Mouse (Mus musculus): ENCODE results near the gene Zfp62. TPM values are rescaled to one million over a fixed set of nuclear protein-coding genes. Genes with fewer than 3 reads are reported as not detected.

Gene Zfp62
- polyA plus RNA-seq, 1 experiment from 2014 or later, result 65.4 TPM

DNA sequence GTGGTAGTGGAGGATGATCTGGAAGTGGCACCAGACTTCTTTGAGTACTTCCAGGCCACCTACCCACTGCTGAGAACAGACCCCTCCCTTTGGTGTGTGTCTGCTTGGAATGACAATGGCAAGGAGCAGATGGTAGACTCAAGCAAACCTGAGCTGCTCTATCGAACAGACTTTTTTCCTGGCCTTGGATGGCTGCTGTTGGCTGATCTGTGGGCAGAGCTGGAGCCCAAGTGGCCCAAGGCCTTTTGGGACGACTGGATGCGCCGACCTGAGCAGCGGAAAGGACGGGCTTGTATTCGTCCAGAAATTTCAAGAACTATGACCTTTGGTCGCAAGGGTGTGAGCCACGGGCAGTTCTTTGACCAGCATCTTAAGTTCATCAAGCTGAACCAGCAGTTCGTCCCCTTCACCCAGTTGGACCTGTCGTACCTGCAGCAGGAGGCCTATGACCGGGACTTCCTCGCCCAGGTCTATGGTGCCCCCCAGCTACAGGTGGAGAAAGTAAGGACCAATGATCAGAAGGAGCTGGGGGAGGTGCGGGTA is 58.3 kb downstream of the Zfp62 start:
- H3K4me1 ChIP-seq (ENCODE audit: control insufficient read depth, insufficient read depth, low read length), result no peaks in the 10 kb centered on the region
- H3K4me2 ChIP-seq, result no peak overlapping the region
- H3K9me3 ChIP-seq (ENCODE audit: control insufficient read depth, low read length), result no peaks in the 10 kb centered on the region
- H3K36me3 ChIP-seq (ENCODE audit: control insufficient read depth, insufficient read depth, low read length), result no peaks in the 10 kb centered on the region
- DNase-seq (ENCODE audit: low spot score, missing footprints) (no peak), ATAC-seq (ENCODE audit: low FRiP score) (no peak)
- 91% methylated on average over 14 of the region's 14 CpGs for WGBS
- no peaks in the 10 kb centered on the region for H3K27me3 ChIP-seq (ENCODE audit: control insufficient read depth, insufficient read depth, low read length)
- H3K27ac ChIP-seq (ENCODE audit: low read depth, low read length), result no peak overlapping the region
- no peak overlapping the region for H3K9ac ChIP-seq (ENCODE audit: low read length)
- H3K4me3 ChIP-seq (ENCODE audit: low read depth, low read length), result no peak overlapping the region

DNA sequence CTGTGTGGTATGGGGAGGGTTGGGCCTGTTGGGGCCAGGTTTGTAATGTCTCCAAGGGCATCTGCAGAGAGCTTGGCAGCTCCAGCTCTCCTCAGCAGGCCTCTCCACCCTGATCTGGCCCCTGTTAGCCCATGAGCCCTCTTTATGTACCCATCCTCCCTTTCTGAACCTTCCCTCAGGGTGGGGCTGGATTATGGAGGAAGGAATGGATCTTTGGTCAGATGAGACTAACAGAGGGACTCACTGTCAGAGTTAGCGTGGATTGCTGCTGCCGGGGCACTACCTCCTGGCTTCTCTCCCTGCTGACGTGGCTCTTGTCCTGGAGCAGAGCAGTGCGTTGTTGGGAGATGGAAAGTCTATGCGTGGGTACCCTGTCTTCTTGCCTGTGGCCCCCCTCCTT is 59.2 kb downstream of the Zfp62 start:
- H3K4me1 ChIP-seq (ENCODE audit: control insufficient read depth, insufficient read depth, low read length), result no peaks in the 10 kb centered on the region
- WGBS, result 94% methylated on average over 5 of the region's 5 CpGs
- no peaks in the 10 kb centered on the region for H3K36me3 ChIP-seq (ENCODE audit: control insufficient read depth, insufficient read depth, low read length)
- H3K9ac ChIP-seq (ENCODE audit: low read length), result no peak overlapping the region
- no peaks in the 10 kb centered on the region for H3K27me3 ChIP-seq (ENCODE audit: control insufficient read depth, insufficient read depth, low read length)
- H3K27ac ChIP-seq (ENCODE audit: low read depth, low read length), result no peak overlapping the region
- no peak overlapping the region for H3K4me2 ChIP-seq
- DNase-seq (ENCODE audit: low spot score, missing footprints) (no peak), ATAC-seq (ENCODE audit: low FRiP score) (no peak)
- H3K4me3 ChIP-seq (ENCODE audit: low read depth, low read length), result no peak overlapping the region
- H3K9me3 ChIP-seq (ENCODE audit: control insufficient read depth, low read length), result no peaks in the 10 kb centered on the region

GRCm38 (mm10) chr11:49263149-49263548 is 60.1 kb downstream of the Zfp62 start:
- Histone ChIP-seq H3K36me3 (ENCODE audit: control insufficient read depth, insufficient read depth, low read length) (no peaks in the 10 kb centered on the region), H3K27me3 (ENCODE audit: control insufficient read depth, insufficient read depth, low read length) (no peaks in the 10 kb centered on the region), H3K4me2 (no peak overlapping the region), H3K4me3 (ENCODE audit: low read depth, low read length) (no peak overlapping the region), H3K9me3 (ENCODE audit: control insufficient read depth, low read length) (no peaks in the 10 kb centered on the region), H3K27ac (ENCODE audit: low read depth, low read length) (no peak overlapping the region), H3K9ac (ENCODE audit: low read length) (no peak overlapping the region), H3K4me1 (ENCODE audit: control insufficient read depth, insufficient read depth, low read length) (no peaks in the 10 kb centered on the region)
- no peak for DNase-seq (ENCODE audit: low spot score, missing footprints)
- 92% methylated on average over 6 of the region's 6 CpGs for WGBS
- ATAC-seq (ENCODE audit: low FRiP score), result no peak

DNA sequence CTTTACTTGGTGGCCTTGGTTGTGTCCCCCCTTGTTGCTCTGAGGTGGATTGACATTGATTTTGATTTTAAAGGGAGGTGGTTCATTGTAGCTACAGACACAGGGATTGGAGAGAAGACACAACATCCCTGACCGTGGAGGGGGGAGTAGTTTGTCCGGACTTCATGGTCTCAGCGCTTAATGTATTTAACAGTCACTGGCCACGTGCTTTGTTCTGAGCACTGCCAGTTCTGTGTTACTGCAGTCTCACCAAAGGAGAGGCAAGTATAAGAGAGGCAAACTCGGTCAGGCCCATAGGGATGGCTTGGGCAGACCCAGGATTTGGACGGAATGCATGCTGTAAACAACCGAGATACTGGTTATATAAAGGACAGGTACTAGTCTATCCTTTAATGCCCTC is 61.0 kb downstream of the Zfp62 start:
- Histone ChIP-seq H3K4me2 (no peak overlapping the region), H3K4me1 (ENCODE audit: control insufficient read depth, insufficient read depth, low read length) (no peaks in the 10 kb centered on the region), H3K27me3 (ENCODE audit: control insufficient read depth, insufficient read depth, low read length) (no peaks in the 10 kb centered on the region), H3K27ac (ENCODE audit: low read depth, low read length) (no peak overlapping the region), H3K36me3 (ENCODE audit: control insufficient read depth, insufficient read depth, low read length) (no peaks in the 10 kb centered on the region), H3K4me3 (ENCODE audit: low read depth, low read length) (no peak overlapping the region), H3K9me3 (ENCODE audit: control insufficient read depth, low read length) (no peaks in the 10 kb centered on the region), H3K9ac (ENCODE audit: low read length) (no peak overlapping the region)
- ATAC-seq (ENCODE audit: low FRiP score), result no peak
- no peak for DNase-seq (ENCODE audit: low spot score, missing footprints)
- WGBS, result 88% methylated on average over 7 of the region's 7 CpGs

DNA sequence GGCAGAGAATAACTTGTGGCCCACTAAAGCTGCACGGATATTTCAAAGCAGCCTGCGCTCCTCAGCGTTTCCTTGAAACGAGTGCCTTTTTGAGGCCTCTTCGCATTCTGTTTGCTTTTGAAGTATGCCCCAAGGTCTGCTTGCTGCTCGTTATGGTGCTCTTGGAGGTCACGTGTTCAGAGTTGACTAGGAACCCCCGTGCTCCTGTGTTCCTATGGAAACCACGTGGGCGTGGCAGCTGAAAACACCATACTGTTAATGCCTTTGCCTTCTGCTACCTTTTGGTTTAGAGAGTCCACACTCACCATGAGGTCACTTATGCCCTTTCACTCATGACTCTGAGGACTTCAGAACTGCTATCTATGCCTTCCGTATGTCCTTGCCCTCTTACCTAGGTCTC is 61.5 kb downstream of the Zfp62 start:
- H3K4me3 ChIP-seq (ENCODE audit: low read depth, low read length), result no peak overlapping the region
- H3K9me3 ChIP-seq (ENCODE audit: control insufficient read depth, low read length), result no peaks in the 10 kb centered on the region
- no peaks in the 10 kb centered on the region for H3K36me3 ChIP-seq (ENCODE audit: control insufficient read depth, insufficient read depth, low read length)
- 88% methylated on average over 11 of the region's 11 CpGs for WGBS
- H3K27ac ChIP-seq (ENCODE audit: low read depth, low read length), result no peak overlapping the region
- H3K27me3 ChIP-seq (ENCODE audit: control insufficient read depth, insufficient read depth, low read length), result no peaks in the 10 kb centered on the region
- no peak for DNase-seq (ENCODE audit: low spot score, missing footprints)
- no peak overlapping the region for H3K4me2 ChIP-seq
- H3K9ac ChIP-seq (ENCODE audit: low read length), result no peak overlapping the region
- no peaks in the 10 kb centered on the region for H3K4me1 ChIP-seq (ENCODE audit: control insufficient read depth, insufficient read depth, low read length)
- no peak for ATAC-seq (ENCODE audit: low FRiP score)

DNA sequence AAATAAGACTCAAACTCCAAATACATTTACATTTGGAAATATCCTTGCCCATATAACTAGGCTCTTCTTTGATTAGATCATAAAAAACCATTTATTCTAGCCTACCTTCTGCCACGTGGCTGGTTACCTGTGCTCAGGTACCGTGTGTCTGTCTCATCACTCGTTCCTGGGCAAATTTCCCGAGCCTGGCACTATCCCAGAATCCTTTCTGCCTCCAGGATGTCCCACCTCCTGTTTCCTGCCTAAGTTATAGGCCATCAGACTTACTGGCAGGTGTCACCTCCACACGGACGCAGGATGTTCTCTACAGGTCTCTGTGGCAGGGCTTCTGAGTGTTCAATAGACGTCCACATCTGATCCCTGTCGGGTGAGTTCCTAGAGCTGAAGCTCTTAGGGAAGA is 62.0 kb downstream of the Zfp62 start:
- H3K9ac ChIP-seq (ENCODE audit: low read length), result no peak overlapping the region
- no peak overlapping the region for H3K4me3 ChIP-seq (ENCODE audit: low read depth, low read length)
- no peak for DNase-seq (ENCODE audit: low spot score, missing footprints)
- no peak overlapping the region for H3K27ac ChIP-seq (ENCODE audit: low read depth, low read length)
- H3K9me3 ChIP-seq (ENCODE audit: control insufficient read depth, low read length), result no peaks in the 10 kb centered on the region
- ATAC-seq (ENCODE audit: low FRiP score), result no peak
- no peaks in the 10 kb centered on the region for H3K4me1 ChIP-seq (ENCODE audit: control insufficient read depth, insufficient read depth, low read length)
- H3K36me3 ChIP-seq (ENCODE audit: control insufficient read depth, insufficient read depth, low read length), result no peaks in the 10 kb centered on the region
- 85% methylated on average over 8 of the region's 8 CpGs for WGBS
- H3K4me2 ChIP-seq, result no peak overlapping the region
- no peaks in the 10 kb centered on the region for H3K27me3 ChIP-seq (ENCODE audit: control insufficient read depth, insufficient read depth, low read length)

- no peak overlapping the region for H3K27ac ChIP-seq (ENCODE audit: low read depth, low read length)
- 85% methylated on average over 6 of the region's 6 CpGs for WGBS
- H3K36me3 ChIP-seq (ENCODE audit: control insufficient read depth, insufficient read depth, low read length), result no peaks in the 10 kb centered on the region
- H3K9me3 ChIP-seq (ENCODE audit: control insufficient read depth, low read length), result no peaks in the 10 kb centered on the region
- H3K4me1 ChIP-seq (ENCODE audit: control insufficient read depth, insufficient read depth, low read length), result no peaks in the 10 kb centered on the region
- no peak overlapping the region for H3K4me2 ChIP-seq
- no peak for DNase-seq (ENCODE audit: low spot score, missing footprints)
- no peak overlapping the region for H3K9ac ChIP-seq (ENCODE audit: low read length)
- H3K4me3 ChIP-seq (ENCODE audit: low read depth, low read length), result no peak overlapping the region
- H3K27me3 ChIP-seq (ENCODE audit: control insufficient read depth, insufficient read depth, low read length), result no peaks in the 10 kb centered on the region
- ATAC-seq (ENCODE audit: low FRiP score), result no peak
These were observed 63.6 kb downstream of the Zfp62 start for GRCm38 (mm10) chr11:49266671-49267070.

DNA sequence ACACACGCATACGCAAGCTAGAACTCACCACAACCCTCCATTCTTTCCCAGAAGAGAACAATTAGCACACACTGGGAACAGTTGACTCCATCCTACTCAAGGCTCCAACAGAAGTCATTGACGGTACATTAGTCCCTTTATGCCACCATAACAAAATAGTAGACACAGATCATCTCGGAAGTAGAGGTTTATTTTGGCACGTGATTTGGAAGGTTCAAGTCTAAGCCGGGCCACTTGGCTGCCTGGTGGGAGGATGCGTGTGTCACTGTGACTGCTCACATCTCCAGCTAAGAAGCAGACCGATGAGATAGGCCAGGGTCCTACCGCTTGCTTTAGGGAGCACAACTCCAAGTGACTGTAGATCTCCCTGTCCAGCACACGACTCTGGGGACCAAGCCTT is 64.2 kb downstream of the Zfp62 start:
- H3K9ac ChIP-seq (ENCODE audit: low read length), result no peak overlapping the region
- DNase-seq (ENCODE audit: low spot score, missing footprints), result no peak

GRCm38 (mm10) chr11:49267970-49268579 is 65.0 kb downstream of the Zfp62 start:
- no peak for ATAC-seq (ENCODE audit: low FRiP score)
- Histone ChIP-seq H3K4me3 (ENCODE audit: low read depth, low read length) (no peak overlapping the region), H3K4me1 (ENCODE audit: control insufficient read depth, insufficient read depth, low read length) (no peaks in the 10 kb centered on the region), H3K9ac (ENCODE audit: low read length) (no peak overlapping the region), H3K36me3 (ENCODE audit: control insufficient read depth, insufficient read depth, low read length) (no peaks in the 10 kb centered on the region), H3K27me3 (ENCODE audit: control insufficient read depth, insufficient read depth, low read length) (no peaks in the 10 kb centered on the region), H3K4me2 (no peak overlapping the region), H3K9me3 (ENCODE audit: control insufficient read depth, low read length) (no peaks in the 10 kb centered on the region), H3K27ac (ENCODE audit: low read depth, low read length) (no peak overlapping the region)
- 86% methylated on average over 15 of the region's 15 CpGs for WGBS
- DNase-seq (ENCODE audit: low spot score, missing footprints), result peak; percentile 1

More for the DNA sequence above, 64.2 kb downstream of the Zfp62 start:
- ATAC-seq (ENCODE audit: low FRiP score), result no peak
- Histone ChIP-seq H3K27ac (ENCODE audit: low read depth, low read length) (no peak overlapping the region), H3K36me3 (ENCODE audit: control insufficient read depth, insufficient read depth, low read length) (no peaks in the 10 kb centered on the region), H3K4me1 (ENCODE audit: control insufficient read depth, insufficient read depth, low read length) (no peaks in the 10 kb centered on the region), H3K4me2 (no peak overlapping the region), H3K9me3 (ENCODE audit: control insufficient read depth, low read length) (no peaks in the 10 kb centered on the region), H3K27me3 (ENCODE audit: control insufficient read depth, insufficient read depth, low read length) (no peaks in the 10 kb centered on the region), H3K4me3 (ENCODE audit: low read depth, low read length) (no peak overlapping the region)
- 91% methylated on average over 10 of the region's 10 CpGs for WGBS
